Mouse (Mus musculus): ENCODE measurements around the gene Shb.

DNA sequence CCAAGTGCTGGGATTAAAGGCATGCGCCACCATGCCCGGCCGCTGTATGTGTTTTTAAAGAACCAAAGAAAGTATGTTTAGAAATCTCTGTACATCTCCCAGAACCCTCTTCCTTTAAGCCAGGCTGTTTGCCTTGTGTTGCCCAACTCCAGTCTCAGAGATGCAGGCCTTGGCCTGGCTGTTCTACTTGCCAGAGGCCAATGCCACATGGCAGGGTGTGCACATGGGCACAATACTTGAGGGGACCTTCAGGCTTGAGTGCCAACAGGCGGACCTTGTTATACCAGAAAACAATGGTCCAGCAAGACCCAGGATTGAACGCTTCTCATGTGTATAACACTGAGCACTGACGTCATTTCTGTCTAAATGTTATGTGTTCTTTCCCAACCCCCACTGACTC, 27.1 kb downstream of the Shb start:
- TF ChIP-seq POLR2A (IDR thresholded peaks at IDR 0.05; ENCODE audit: low read depth, low read length): no peak
- TF ChIP-seq CTCF (IDR thresholded peaks at IDR 0.05; ENCODE audit: borderline replicate concordance, insufficient read depth, low read length): no peak

All from embryonic fibroblast, embryonic 13.5 days (primary cell).